Mouse (Mus musculus) heart, adult 2 months (tissue): ENCODE results near the gene Mmachc.

ENCODE experiments used
- CTCF ChIP-seq: fragments of 200-600 bp; IDR thresholded peaks from 2 replicates; pipeline ENCODE4 v1.8.1; 2022; ENCODE audit warnings: antibody characterized with exemption, mild to moderate bottlenecking, moderate library complexity
- POLR2A ChIP-seq: fragments of 200-500 bp; IDR thresholded peaks from 2 replicates; pipeline ENCODE4 v1.6.1; 2011; ENCODE audit warnings: mild to moderate bottlenecking, low read depth, low read length, control low read depth; ENCODE audit not compliant: insufficient read depth

GRCm38 (mm10) chr4:116661998-116662397, 46.2 kb downstream of the Mmachc start:
- TF ChIP-seq POLR2A (no peak), CTCF (no peak)
